Mouse (Mus musculus) left cerebral cortex, adult 2 months (tissue): ENCODE measurements at regions not wholly inside any gene's neighbourhood (a gene's known extent, or its start where the extent isn't known, plus 50 kb on each side); places are given as distances from the start of the nearest gene placed in this dataset.

ENCODE experiments used
- DNase-seq, 2 experiments: peaks; one replicate each; pipeline ENCODE4 v3.0.0; 2021 to 2022; ENCODE audit warnings: low spot score in 2 of 2, mixed read lengths in 1 of 2; ENCODE audit errors: extremely low spot score in 1 of 2
- H3K27ac ChIP-seq: fragments of 200-600 bp; 2 replicates; pipeline ENCODE4 v1.8.1; 2022
- H3K4me3 ChIP-seq: fragments of 200-600 bp; 2 replicates; pipeline ENCODE4 v1.8.1; 2022
- CTCF ChIP-seq: fragments of 200-600 bp; IDR thresholded peaks from 2 replicates; pipeline ENCODE4 v1.8.1; 2022; ENCODE audit warnings: antibody characterized with exemption, mild to moderate bottlenecking, moderate library complexity
- intact Hi-C: fragments of 180-260 bp; cut with DNase I; formaldehyde crosslinking; loops from one replicate; pipeline ENCODE4 v1.15.1; 2025

DNA sequence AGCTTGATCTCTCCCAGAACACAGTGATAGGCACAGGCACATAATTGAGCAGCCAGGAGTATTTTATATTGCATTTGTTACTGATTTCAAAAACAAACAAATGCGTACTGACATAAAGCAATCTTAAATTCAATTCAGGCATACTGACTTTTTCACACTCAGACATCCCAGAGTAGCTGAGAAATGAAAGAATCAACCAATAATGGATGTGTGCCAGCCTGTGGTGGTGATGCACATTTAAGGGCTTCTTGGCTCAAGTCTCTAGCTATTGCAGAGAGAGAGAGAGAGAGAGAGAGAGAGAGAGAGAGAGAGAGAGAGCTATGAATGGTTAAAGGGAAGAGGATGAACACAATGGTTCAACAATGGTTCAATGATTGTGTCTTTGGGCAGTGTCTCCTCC, 426.1 kb upstream of the Nrp1 start:
- DNase-seq: no peak
- Histone ChIP-seq H3K4me3 (no peak overlapping the region), H3K27ac (no peak overlapping the region)
- intact Hi-C loops: no loop called here
- no peak for TF ChIP-seq CTCF

DNA sequence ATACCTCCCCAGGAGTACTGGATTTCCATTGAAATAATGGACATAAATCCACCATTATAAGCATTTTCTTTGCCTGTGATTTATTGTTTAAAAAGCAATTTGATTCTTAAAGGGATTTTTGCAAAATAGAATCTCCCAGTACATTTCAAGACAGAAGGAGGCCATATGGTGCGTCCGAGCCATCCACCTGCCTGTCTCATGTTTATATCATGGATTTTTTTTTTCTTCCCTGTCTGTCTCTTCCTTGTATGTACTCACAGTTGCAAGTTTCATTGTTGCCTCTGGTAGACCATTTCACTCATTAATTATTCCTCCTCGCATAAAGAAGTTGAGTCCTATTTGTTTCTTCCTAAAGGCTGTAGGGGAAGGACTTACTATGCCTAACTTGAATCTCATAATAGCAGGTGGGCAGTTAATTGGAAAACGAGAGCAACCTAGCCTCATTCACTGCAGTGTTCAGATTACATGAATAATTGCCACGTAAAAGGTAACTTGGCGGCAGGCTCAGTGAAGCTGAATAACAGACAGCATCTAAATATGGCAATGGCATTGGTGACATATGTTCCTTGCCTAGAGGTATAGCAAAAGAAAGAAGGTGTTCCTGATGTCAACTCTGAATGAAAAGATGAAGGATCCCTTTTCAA, 421.5 kb upstream of the Nrp1 start:
- H3K4me3 ChIP-seq: no peak overlapping the region
- no peak overlapping the region for H3K27ac ChIP-seq
- DNase-seq: no peak
- TF ChIP-seq CTCF: no peak
- intact Hi-C loops: loop anchor here (5.0 kb wide), 1 partner anchor 420 kb away; the partner anchor contains the start of gene Nrp1

DNA sequence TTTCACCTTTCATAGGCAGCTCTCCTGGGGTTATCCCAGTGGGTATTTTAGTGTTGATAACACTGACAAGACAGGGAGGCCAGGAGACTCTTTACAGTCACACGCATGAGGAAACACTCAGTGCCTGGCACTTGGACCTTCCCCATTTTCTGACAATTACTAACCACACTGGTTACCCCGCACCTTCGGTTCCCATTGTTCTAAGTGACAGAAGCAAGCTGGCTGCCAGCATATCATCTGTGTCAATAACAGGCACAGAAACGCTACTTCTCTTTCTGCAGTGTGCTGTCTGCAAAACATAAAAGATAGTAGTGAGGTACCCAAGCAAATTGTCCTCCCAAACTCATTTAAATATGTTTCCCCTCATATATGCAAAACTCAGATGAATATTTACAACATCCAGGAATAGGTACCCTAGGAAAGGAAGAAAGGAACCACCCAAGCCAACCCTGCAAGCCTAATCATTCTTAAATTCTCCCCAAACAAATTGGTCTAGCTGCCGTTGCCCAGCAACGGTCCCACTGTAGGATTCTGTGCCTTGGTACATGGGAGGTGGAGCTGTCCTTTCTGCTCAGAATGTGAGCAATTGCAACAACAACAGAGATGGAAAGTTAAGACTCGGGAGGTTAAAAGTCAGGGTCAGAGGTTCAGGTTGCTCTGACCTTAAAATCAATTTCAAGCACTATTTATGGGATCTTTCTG, 419.0 kb upstream of the Nrp1 start:
- Histone ChIP-seq H3K27ac (no peak overlapping the region), H3K4me3 (no peak overlapping the region)
- intact Hi-C loops: loop anchor here (5.0 kb wide), 1 partner anchor 418 kb away; the partner anchor contains the start of gene Nrp1
- peak; percentile 18 to 21 for DNase-seq
- TF ChIP-seq CTCF: no peak

GRCm38 (mm10) chr8:127939986-127940359, 418.4 kb upstream of the Nrp1 start:
- no peak for DNase-seq
- intact Hi-C loops: loop anchor here (5.0 kb wide), 1 partner anchor 417 kb away; the partner anchor contains the start of gene Nrp1
- no peak for TF ChIP-seq CTCF
- no peak overlapping the region for H3K4me3 ChIP-seq
- H3K27ac ChIP-seq: no peak overlapping the region

- no peak overlapping the region for H3K4me3 ChIP-seq
- intact Hi-C loops: no loop called here
- no peak for TF ChIP-seq CTCF
- DNase-seq: no peak
- H3K27ac ChIP-seq: no peak overlapping the region
Observed at GRCm38 (mm10) chr8:127942319-127942718, 416.1 kb upstream of the Nrp1 start.

GRCm38 (mm10) chr8:127944955-127945498, 413.4 kb upstream of the Nrp1 start:
- Histone ChIP-seq H3K27ac (no peak overlapping the region), H3K4me3 (no peak overlapping the region)
- DNase-seq: no peak
- intact Hi-C loops: no loop called here
- TF ChIP-seq CTCF: no peak

GRCm38 (mm10) chr8:127957571-127957970, 400.8 kb upstream of the Nrp1 start:
- no peak overlapping the region for H3K27ac ChIP-seq
- DNase-seq: no peak
- intact Hi-C loops: no loop called here
- no peak overlapping the region for H3K4me3 ChIP-seq
- no peak for TF ChIP-seq CTCF

DNA sequence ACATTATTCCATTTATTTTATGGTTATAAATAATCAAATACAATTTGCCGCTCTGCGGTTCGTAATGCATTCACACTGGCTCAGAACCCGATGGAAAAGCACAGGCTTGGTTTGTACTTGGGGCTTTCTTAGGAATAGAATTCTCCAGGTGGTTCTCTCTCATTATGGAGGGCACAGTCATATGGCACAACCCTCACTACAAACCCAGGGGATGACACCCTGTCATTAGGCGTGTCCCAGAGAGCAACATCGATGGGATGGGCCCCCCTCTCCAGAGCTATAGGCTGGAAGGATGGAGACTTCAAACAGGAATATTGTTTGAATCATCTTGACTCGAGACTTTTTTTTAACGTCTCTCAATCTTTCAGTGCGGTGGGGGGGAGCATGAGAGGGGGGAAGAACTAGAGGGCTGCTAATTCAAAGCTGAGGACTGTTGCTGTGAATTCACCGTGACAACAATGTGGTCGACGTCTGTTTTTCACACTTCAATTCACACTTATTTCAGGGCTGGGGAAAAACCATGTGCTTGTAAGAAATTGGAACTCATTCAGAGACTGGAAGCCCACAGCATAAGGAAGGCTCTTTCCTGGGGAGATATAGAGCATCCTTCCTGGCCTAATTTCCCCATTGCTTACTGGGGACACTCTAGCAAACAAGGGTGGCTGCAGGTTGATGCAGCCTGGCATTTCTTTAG, 399.9 kb upstream of the Nrp1 start:
- H3K4me3 ChIP-seq: no peak overlapping the region
- TF ChIP-seq CTCF: no peak
- intact Hi-C loops: no loop called here
- DNase-seq: no peak
- H3K27ac ChIP-seq: no peak overlapping the region

DNA sequence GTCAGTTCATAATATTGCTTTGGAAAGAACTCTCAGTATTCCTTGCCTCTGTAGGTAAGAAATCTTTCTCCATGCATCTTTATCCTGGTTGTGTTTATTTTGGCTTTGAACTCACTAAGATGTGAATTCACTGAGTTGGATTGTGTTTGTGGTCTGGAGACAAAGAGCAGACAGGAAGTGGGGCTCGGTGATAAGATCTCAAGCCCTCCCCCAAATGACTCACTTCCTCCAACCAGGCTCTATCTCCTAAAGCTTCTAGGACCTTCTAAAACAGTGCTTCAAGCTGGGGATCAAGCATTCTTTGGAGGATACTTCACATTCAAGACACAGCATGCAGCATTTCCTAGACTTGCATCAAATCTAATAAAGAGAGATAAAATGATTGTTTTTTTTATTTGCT, 395.5 kb upstream of the Nrp1 start:
- no peak for TF ChIP-seq CTCF
- Histone ChIP-seq H3K4me3 (no peak overlapping the region), H3K27ac (no peak overlapping the region)
- no peak for DNase-seq
- intact Hi-C loops: no loop called here

- DNase-seq: no peak
- intact Hi-C loops: no loop called here
- no peak overlapping the region for H3K27ac ChIP-seq
- H3K4me3 ChIP-seq: no peak overlapping the region
- no peak for TF ChIP-seq CTCF
Observed at GRCm38 (mm10) chr8:127963625-127964024, 394.8 kb upstream of the Nrp1 start.

DNA sequence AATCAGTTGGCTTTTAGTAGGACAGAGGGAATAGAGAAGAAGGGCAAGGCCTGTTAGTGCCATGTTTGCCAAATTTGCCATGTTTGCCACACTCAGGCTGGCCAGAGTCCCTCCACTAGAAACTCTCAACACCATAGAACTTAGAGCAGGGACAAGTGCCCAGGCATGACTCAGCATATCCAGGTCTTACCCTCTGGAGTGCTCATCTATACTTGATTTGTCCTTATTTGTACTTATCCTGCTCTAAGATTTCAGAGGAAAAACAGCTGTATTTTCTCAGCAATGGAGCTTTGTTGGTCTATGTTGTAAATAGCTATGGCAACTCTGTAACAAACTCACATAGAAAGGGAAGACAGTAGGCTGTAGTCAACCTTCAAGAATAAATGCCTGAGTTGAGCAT, 393.6 kb upstream of the Nrp1 start:
- Histone ChIP-seq H3K4me3 (no peak overlapping the region), H3K27ac (no peak overlapping the region)
- no peak for DNase-seq
- no peak for TF ChIP-seq CTCF
- intact Hi-C loops: no loop called here

- no peak for DNase-seq
- intact Hi-C loops: no loop called here
- Histone ChIP-seq H3K27ac (no peak overlapping the region), H3K4me3 (no peak overlapping the region)
- no peak for TF ChIP-seq CTCF
Observed at GRCm38 (mm10) chr8:127965341-127965740, 393.1 kb upstream of the Nrp1 start.
